Mouse (Mus musculus) kidney, adult 2 months (tissue): ENCODE measurements at regions not wholly inside any gene's neighbourhood (a gene's known extent, or its start where the extent isn't known, plus 50 kb on each side); places are given as distances from the start of the nearest gene placed in this dataset.

Source experiments
- DNase-seq: peaks from one replicate; pipeline ENCODE4 v3.0.0; 2021
- H3K27ac ChIP-seq: fragments of 200-500 bp; 2 replicates; pipeline ENCODE4 v1.5.1; 2012; ENCODE audit warnings: low read depth, low read length, control low read depth, inconsistent platforms; ENCODE audit not compliant: insufficient read depth
- H3K27me3 ChIP-seq: fragments of 200-500 bp; replicated peaks from 2 replicates; pipeline ENCODE4 v1.6.1; 2012; ENCODE audit warnings: mild to moderate bottlenecking, moderate library complexity, low read length, inconsistent platforms; ENCODE audit not compliant: control insufficient read depth, insufficient read depth
- H3K36me3 ChIP-seq: fragments of 200-500 bp; 2 replicates; pipeline ENCODE4 v1.6.1; 2012; ENCODE audit warnings: mild to moderate bottlenecking, moderate library complexity, low read length, inconsistent platforms; ENCODE audit not compliant: control insufficient read depth, insufficient read depth
- H3K4me1 ChIP-seq: fragments of 200-500 bp; 2 replicates; pipeline ENCODE4 v1.6.1; 2011; ENCODE audit warnings: low read length; ENCODE audit not compliant: control insufficient read depth, insufficient read depth
- H3K4me3 ChIP-seq: fragments of 200-500 bp; 2 replicates; pipeline ENCODE4 v1.5.1; 2011; ENCODE audit warnings: mild to moderate bottlenecking, low read depth, low read length, control low read depth; ENCODE audit not compliant: insufficient read depth
- CTCF ChIP-seq: fragments of 200-500 bp; conservative IDR thresholded peaks from 2 replicates; pipeline ENCODE4 v1.5.1; 2011; ENCODE audit warnings: low read depth, mild to moderate bottlenecking, control low read depth, low read length, moderate library complexity, mixed read lengths; ENCODE audit not compliant: insufficient read depth, insufficient read length
- POLR2A ChIP-seq: fragments of 200-500 bp; IDR thresholded peaks from one replicate; pipeline ENCODE4 v1.6.1; 2011; ENCODE audit warnings: low read depth, low read length, control low read depth
- WGBS: fragments of 180-500 bp; shearing (Covaris S2); methylation state at CpG from one replicate; pipeline ENCODE4 v1.1.7; 2018; 5-methylcytosine and 5-hydroxymethylcytosine counted together

- DNase-seq, result no peak
- TF ChIP-seq CTCF (no peak), POLR2A (no peak)
- Histone ChIP-seq H3K4me1 (no peaks in the 10 kb centered on the region), H3K36me3 (no peaks in the 10 kb centered on the region), H3K27me3 (no peaks in the 10 kb centered on the region), H3K4me3 (no peak overlapping the region), H3K27ac (no peak overlapping the region)
- 75% methylated on average over 3 of the region's 3 CpGs for WGBS
Measured at GRCm38 (mm10) chrX:47229506-47229905, 663.3 kb downstream of the Smarca1 start.

- no peaks in the 10 kb centered on the region for H3K4me1 ChIP-seq
- DNase-seq, result peak; percentile 10
- no peak overlapping the region for H3K27ac ChIP-seq
- no peaks in the 10 kb centered on the region for H3K27me3 ChIP-seq
- TF ChIP-seq POLR2A, result no peak
- no peak for TF ChIP-seq CTCF
- H3K4me3 ChIP-seq, result no peak overlapping the region
- no peaks in the 10 kb centered on the region for H3K36me3 ChIP-seq
- 67% methylated on average over 1 of the region's 1 CpGs for WGBS
Measured at GRCm38 (mm10) chrX:47182902-47183301, 709.9 kb downstream of the Smarca1 start.

DNA sequence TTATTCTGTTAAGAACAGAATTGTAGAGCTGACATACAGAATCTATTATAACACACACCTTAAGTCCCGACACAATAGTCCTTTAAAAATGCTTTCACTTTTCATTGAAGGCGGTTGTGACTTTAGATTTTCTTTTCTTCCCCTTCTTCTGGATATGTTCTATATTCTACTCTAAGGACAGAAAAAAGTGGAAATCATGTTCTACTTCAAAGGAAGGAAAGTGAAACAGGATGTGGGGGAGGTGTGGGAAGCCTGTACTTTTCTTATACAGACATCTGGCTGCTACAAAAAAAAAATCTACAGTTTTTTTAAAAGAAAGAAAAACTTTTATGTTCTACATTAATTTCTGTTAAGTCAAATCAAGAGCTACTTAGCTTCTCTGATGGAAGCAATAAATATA, 735.0 kb downstream of the Smarca1 start:
- TF ChIP-seq CTCF, result no peak
- no peak for TF ChIP-seq POLR2A
- 78% methylated on average over 2 of the region's 2 CpGs for WGBS
- Histone ChIP-seq H3K36me3 (no peaks in the 10 kb centered on the region), H3K4me3 (no peak overlapping the region), H3K4me1 (no peaks in the 10 kb centered on the region), H3K27ac (no peak overlapping the region), H3K27me3 (no peaks in the 10 kb centered on the region)
- no peak for DNase-seq

- Histone ChIP-seq H3K4me3 (no peak overlapping the region), H3K36me3 (no peaks in the 10 kb centered on the region), H3K27ac (no peak overlapping the region), H3K27me3 (no peaks in the 10 kb centered on the region), H3K4me1 (no peaks in the 10 kb centered on the region)
- no peak for DNase-seq
- WGBS, result 88% methylated on average over 4 of the region's 4 CpGs
- TF ChIP-seq POLR2A (no peak), CTCF (no peak)
Measured at GRCm38 (mm10) chrX:47124140-47124928, 768.4 kb downstream of the Smarca1 start.
